Mouse (Mus musculus): ENCODE measurements around the gene Gm3543.
"Not testable (repeated sequence)": the region's sequence is repeated elsewhere in the genome, so short reads cannot be mapped to it uniquely, and the experiment has no call there.

The Gm3543 gene

DNA sequence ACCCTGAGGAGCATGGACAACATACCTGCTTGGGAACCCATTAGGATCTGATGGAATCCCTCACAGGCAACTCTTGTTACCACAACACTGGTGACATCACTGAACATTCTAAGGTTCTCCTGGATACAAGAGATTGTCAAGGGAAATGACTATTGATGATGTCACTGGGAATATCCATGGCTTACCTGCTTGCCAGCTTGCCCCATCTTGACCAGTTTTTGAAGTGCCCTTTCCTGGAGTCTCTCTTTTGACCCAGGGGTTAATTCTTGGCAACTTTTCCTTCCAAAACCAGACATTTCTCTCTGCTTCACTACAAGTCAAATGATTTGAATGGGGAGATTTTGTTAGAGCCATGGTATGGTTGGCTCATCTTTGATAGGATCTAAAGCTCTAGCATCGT is at the start of gene Gm3543:
Gm3543 (minus strand) TSS at position 101 of the 400 bp plus-strand sequence.
- not testable (repeated sequence) for DNase-seq

DNA sequence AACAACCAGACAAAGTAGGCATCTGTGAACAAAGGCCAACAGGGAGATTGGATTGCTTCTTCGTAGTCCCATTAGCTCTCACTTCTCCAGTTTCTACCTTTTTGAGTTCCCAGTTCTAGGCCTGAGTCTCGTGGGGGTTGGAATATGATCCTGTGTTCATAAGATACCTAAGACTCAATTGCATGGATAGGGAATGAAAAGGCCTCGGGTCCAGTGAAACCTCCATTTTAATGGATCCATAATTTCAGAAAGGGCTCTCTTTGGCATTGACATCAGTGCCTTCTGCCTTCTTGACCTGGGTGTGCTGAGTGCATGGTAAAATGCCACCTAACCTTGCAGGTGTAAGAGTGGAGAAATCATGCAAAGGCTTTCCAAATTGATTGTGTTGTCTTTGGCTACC is 14.5 kb downstream of the Gm3543 start:
- DNase-seq, result not testable (repeated sequence)

- not testable (repeated sequence) for DNase-seq
Measured at GRCm38 (mm10) chr14:41967827-41968226, 15.3 kb downstream of the Gm3543 start, which contains the start of gene Gm6401. Gene Gm6401, minus strand, starts transcription at chr14:41967927.

GRCm38 (mm10) chr14:41964095-41964494 is 19.0 kb downstream of the Gm3543 start:
- not testable (repeated sequence) for DNase-seq

- not testable (repeated sequence) for DNase-seq
Measured at GRCm38 (mm10) chr14:41943695-41944094, 39.4 kb downstream of the Gm3543 start, which contains the start of gene 1700024B05Rik. Gene 1700024B05Rik, plus strand, starts transcription at chr14:41943995.
